Mouse (Mus musculus) frontal cortex, postnatal 14 days (tissue): Measurements from ENCODE around the gene Ucn2.

Experiments used
- DNase-seq, 2 experiments: peaks; one replicate each; pipeline ENCODE4 v3.0.0; 2022; ENCODE audit warnings: low spot score in 2 of 2

Ucn2 gene

GRCm38 (mm10) chr9:108992085-108992469 lies 6.3 kb downstream of the Ucn2 start:
- peak in 1 of 2 experiments; percentile 48 for DNase-seq

DNA sequence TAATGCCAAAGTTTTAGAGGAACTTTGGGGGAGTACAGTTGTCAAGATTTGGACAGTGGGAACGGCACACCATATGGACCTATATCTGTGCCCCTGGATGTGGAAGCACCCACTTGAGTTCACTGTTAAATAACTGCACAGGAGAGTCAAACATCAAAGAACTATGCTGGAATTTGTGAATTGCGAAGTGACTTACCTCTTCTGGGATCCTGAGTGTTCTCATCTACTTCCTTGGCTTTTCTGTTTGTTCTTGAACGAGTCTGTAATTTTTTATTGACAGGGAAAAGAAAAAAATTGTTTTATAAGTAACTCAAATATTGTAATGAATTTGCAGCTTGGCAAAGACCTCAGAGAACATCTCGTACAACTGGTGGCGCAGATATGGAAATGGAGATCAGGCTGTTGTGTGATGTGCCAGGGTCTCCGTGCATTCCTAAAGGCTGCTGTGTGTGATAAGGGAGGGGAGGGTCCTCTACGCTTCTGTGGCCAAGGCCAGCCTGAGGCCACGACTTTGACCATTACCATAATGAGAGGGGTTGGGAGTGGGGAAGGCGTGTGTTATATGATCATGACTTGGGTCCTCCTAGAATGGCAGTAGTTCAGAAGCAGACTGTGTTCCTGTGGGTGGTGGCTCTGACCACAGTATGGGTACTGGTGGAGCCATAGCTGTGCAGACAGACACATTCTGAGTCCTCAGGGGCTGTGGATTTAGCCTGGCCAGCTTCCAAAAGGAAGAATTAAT lies 7.0 kb downstream of the Ucn2 start:
- no peak for DNase-seq

DNA sequence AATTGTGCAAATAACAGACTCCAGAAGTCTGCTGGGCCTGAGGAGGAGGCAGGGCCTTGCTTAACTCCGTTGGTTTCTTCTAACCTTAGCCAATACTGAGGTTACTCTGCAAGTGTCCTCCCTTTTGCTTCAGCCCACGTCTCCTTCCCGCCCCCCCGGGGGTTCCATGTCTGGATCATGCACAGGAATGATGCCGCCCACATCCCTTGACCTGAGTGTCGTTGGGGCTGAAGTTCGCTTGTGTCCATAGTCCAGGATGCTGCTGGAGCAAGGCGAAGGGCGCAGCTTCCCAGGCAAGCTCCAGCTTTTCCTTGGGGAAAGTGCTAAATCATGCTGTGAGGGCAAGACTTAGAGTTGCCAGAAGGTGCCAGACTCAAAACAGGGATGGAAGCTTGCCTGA lies 10.6 kb downstream of the Ucn2 start:
- DNase-seq, result no peak

- DNase-seq, result no peak
Observed at GRCm38 (mm10) chr9:108998287-108999166, 12.7 kb downstream of the Ucn2 start.

DNA sequence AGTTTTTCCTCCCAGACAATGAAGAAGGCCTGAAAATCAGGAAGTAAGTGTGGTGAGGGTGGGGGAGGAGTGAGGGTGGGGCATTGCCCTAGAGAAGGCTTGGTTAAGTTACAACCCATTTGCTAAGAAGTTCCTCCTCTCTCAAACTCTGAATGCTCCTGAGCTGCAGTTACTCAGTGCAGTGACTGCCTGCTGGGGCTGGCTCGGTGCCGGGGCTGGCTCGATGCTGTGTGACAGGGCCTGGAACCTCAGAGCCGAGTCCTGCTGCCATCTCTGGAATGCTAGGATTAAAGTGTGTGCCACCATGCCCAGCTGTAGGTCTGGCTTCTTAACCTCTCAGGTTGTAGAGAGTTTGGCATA lies 13.3 kb downstream of the Ucn2 start:
- DNase-seq, result no peak

- DNase-seq, result peak in 1 of 2 experiments; percentile 47
Observed at GRCm38 (mm10) chr9:109000726-109001125, 14.9 kb downstream of the Ucn2 start.

DNA sequence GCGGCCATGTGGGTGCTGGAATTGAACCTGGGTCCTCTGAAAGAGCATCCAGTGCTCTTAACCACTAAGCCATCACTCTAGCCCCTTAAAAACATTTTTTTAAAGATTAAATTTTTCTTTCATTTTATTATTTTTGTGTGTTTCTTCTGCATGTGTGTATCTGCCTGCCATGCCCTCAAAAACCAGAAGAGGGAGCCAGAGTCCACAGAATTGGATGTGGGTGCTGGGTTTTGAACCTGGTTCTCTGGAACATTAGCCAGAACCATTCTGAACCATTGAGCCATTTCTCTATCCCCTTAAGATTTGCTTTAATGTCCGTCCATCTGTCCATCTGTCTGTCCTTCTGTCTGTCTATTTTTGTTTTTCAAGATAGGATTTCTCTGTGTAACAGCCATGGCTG lies 17.4 kb downstream of the Ucn2 start:
- no peak for DNase-seq

GRCm38 (mm10) chr9:109007025-109007780 lies 21.4 kb downstream of the Ucn2 start:
- DNase-seq, result no peak

DNA sequence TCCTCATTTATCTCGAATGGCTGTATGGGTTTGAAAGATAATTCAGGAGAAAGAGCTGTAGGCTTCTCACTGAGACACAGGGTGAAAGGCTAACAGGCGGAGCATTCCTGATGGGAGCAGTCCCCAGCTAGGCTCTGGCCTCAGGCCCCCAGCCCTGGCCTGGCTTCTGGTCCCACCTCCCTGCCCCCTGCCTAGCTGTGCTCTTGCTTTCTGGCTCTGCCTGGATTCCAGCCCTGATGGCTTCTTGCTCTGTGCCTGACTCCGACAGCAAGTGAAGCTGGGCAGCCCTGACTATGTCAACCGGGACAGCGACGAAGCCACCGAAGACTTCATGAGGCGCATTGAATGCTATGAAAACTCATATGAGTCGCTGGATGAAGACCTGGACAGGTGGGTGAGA lies 22.3 kb downstream of the Ucn2 start:
- no peak for DNase-seq

DNA sequence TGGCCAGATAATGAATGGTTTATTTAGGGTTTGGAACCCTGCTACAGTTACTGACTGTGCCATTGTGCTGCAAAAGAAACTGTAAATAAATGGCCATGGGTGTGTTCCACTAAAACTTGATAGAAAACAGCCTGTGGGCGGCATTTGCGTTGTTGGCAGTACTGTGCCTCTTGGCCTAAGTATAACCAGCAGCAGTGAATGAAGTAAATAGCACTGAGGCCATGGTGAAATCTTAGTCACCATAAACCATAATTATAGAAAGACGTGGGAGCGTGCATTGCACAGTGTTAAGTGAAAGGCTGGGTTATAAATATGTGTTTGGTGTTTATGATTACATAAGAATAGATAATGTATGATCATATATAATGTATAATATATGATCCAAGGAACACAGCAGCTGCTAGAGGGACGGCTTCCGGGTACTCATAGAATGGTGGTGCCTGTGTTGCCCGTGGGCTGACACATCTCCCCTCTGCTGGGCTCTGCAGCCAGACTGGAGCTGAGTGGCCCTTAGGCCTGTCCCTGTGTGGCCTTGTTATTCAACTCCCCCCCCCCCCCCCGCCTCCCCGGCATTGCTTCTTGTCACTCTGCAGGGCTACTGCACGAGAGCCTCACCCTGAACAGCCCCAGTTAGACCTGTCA lies 23.3 kb downstream of the Ucn2 start:
- DNase-seq, result no peak

GRCm38 (mm10) chr9:109009636-109010315 lies 24.0 kb downstream of the Ucn2 start:
- DNase-seq, result no peak

- no peak for DNase-seq
Observed at GRCm38 (mm10) chr9:109010316-109010690, 24.5 kb downstream of the Ucn2 start.

GRCm38 (mm10) chr9:109015397-109015796 lies 29.6 kb downstream of the Ucn2 start:
- no peak for DNase-seq

DNA sequence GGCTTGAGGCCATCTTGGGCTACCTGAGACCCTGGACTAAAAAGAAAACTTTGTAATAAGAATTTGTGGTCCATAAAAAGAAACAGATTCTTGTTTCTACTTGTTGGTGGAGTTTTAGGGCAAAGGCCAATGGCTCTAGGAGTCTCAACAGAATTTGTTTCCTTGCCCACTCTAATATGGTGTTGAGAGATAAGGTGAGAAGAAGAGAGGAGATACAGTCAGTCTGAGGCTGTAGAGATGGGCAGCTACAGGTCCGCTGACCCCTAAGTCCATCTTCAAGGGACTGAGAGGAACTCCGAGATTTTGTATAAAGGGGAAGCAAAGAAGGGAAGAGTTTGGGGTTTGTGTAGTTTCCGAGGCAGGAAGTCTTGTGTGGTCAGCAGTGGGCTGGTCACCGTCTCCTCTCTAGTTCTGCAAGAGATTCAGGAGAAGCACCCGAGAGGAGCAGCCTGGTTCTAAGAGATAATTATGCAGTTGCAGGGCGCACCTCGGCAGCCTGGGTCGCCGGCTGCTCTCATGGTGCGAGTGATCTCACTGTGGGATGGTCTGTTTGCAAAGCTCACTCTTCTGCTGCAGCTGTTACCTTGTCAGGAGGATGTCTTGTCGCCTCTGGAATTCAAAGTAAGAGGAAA lies 31.3 kb downstream of the Ucn2 start:
- no peak for DNase-seq

- DNase-seq, result peak in 1 of 2 experiments; percentile 2
Observed at GRCm38 (mm10) chr9:109021428-109021827, 35.6 kb downstream of the Ucn2 start.

GRCm38 (mm10) chr9:109022866-109023685 lies 37.3 kb downstream of the Ucn2 start:
- peak in 1 of 2 experiments; percentile 22 for DNase-seq

DNA sequence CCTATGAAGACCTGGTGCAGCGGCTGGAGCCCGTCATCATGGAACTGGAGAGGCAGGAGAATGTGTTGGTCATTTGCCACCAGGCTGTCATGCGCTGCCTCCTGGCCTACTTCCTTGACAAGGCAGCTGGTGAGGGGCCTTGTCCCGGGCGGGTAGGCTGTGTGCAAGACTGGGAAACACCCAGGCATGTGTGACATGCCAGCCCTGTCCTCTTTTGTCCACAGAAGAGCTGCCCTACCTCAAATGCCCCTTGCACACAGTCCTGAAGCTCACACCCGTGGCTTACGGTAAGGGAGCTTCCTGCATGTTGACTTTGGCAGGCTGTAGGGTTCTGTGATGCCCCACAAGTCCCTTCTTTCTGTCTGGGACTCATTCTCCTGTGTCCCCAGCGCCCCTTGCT lies 41.7 kb downstream of the Ucn2 start:
- DNase-seq, result no peak

- peak in 1 of 2 experiments; percentile 2 for DNase-seq
Observed at GRCm38 (mm10) chr9:109028421-109028820, 42.6 kb downstream of the Ucn2 start.

GRCm38 (mm10) chr9:109028919-109029318 lies 43.1 kb downstream of the Ucn2 start:
- DNase-seq, result no peak

GRCm38 (mm10) chr9:109030312-109030711 lies 44.5 kb downstream of the Ucn2 start:
- DNase-seq, result no peak
